Comparison of ENCODE assay signal across 8 mouse cellular contexts in genomic region chr8:119812650-119813431, GRCm38 (mm10). TPM values are rescaled to one million over a fixed set of nuclear protein-coding genes. Genes with fewer than 3 reads are reported as not detected.
DNase-seq lines count a peak whose midpoint lies in the region.

No protein-coding gene starts in this region.

- no peaks in the 10 kb centered on the region for H3K27me3 ChIP-seq in heart, embryonic 10.5 days (ENCODE audit: insufficient read depth, poor library complexity, severe bottlenecking)

- H3K9me3 ChIP-seq in heart, embryonic 10.5 days: no peaks in the 10 kb centered on the region

- intact Hi-C loops in heart, postnatal 14 days (cut with DNase I): no loop called here

- H3K36me3 ChIP-seq in heart, embryonic 10.5 days: peaks cover 28% of the 10 kb centered on the region; the same call in 1 of the 2 replicates

- 66% methylated on average over 12 of the region's 12 CpGs for WGBS in heart, embryonic 10.5 days

- no peak for DNase-seq in heart, embryonic 10.5 days (ENCODE audit: low spot score)
- no peak for DNase-seq in heart, postnatal 14 days
- peak; percentile 94 for DNase-seq in MEL-GATA-1-ER (ENCODE audit: extremely low read depth, low read depth)
- peak; percentile 77 for DNase-seq in kidney, postnatal 10 days
- DNase-seq in monocyte, adult 2 months (ENCODE audit: low read depth in 1 of 2, low spot score in 2 of 2): peak; percentile 49 to 60
- DNase-seq in yolk sac, embryonic 10.5 days (ENCODE audit: low spot score): peak; percentile 89
- DNase-seq in MN1 (ENCODE audit: low spot score): no peak
- no peak for DNase-seq in layer of hippocampus, postnatal 10 days (ENCODE audit: low spot score in 2 of 2)

- H3K4me1 ChIP-seq in heart, embryonic 10.5 days: peaks cover 56% of the 10 kb centered on the region

- peak overlapping the region; percentile 65; the same call in 1 of the 2 replicates for H3K27ac ChIP-seq in heart, embryonic 10.5 days

- H3K4me3 ChIP-seq in heart, embryonic 10.5 days: no peak overlapping the region

RNA-seq across cellular contexts. Expression of gene Cotl1, which starts 27.5 kb away (rescaled TPM):
- 55.7 and 62.0 TPM in 2 replicates for polyA plus RNA-seq in heart, embryonic 10.5 days (2016; fragmentation: Nextera tagmentation; extraction: Ambion mirVana)
- total RNA-seq in heart, postnatal 14 days (2021): 10 to 100 TPM; 26.1 to 29.3 TPM
- 100 to 1,000 TPM; 129 to 134 TPM for total RNA-seq in layer of hippocampus, postnatal 10 days (2021)

RNA-seq across cellular contexts. Expression of gene Tldc1, which starts 34.6 kb away (rescaled TPM):
- 14.5 and 19.8 TPM in 2 replicates for polyA plus RNA-seq in heart, embryonic 10.5 days (2016; fragmentation: Nextera tagmentation; extraction: Ambion mirVana)
- 10 to 100 TPM; 11.6 to 14.6 TPM for total RNA-seq in heart, postnatal 14 days (2021)
- 10 to 100 TPM; 16.3 to 18.3 TPM for total RNA-seq in layer of hippocampus, postnatal 10 days (2021)

RNA-seq across cellular contexts. Expression of gene Klhl36, which starts 49.2 kb away (rescaled TPM):
- 9.6 and 10.1 TPM in 2 replicates for polyA plus RNA-seq in heart, embryonic 10.5 days (2016; fragmentation: Nextera tagmentation; extraction: Ambion mirVana)
- 1 to 10 TPM; 3.7 TPM for total RNA-seq in heart, postnatal 14 days (2021)
- 1 to 10 TPM; 7.4 to 9.3 TPM for total RNA-seq in layer of hippocampus, postnatal 10 days (2021)

Comparison
In these comparisons a context has a peak if more than half of its experiments do, and no peak if none do; other contexts are left out.
1. DNase-seq: peak in MEL-GATA-1-ER (single experiment), kidney, postnatal 10 days (single experiment), monocyte, adult 2 months (2 of 2) and yolk sac, embryonic 10.5 days (single experiment); none in heart, embryonic 10.5 days (single experiment), heart, postnatal 14 days (0 of 2), MN1 (single experiment) and layer of hippocampus, postnatal 10 days (0 of 2).
2. RNA of gene Cotl1, which starts 27.5 kb away (total RNA-seq): 129 to 134 TPM in layer of hippocampus, postnatal 10 days; 26.1 to 29.3 TPM in heart, postnatal 14 days; every median in the first group is over 4 times any median in the second.